Mouse (Mus musculus) layer of hippocampus, postnatal 14 days (tissue): ENCODE results near the gene Apoc4. TPM values are rescaled to one million over a fixed set of nuclear protein-coding genes. Genes with fewer than 3 reads are reported as not detected.

ENCODE experiments used
- DNase-seq, 2 experiments: peaks; one replicate each; pipeline ENCODE4 v3.0.0; 2021 to 2022; ENCODE audit warnings: low spot score in 2 of 2, mixed read lengths in 1 of 2
- total RNA-seq, 2 experiments: library from RNA; stranded (reverse); gene quantifications; 2 replicates each; pipeline ENCODE4 v1.2.3; 2021

The Apoc4 gene
- total RNA-seq, 2 experiments from 2014 or later, result not detected

- no peak for DNase-seq
These were observed 49.0 kb downstream of the Apoc4 start for GRCm38 (mm10) chr7:19632275-19632674.

GRCm38 (mm10) chr7:19629361-19629734 is 51.9 kb downstream of the Apoc4 start, which contains the start of gene Relb:
Gene Relb (minus strand): TSS chr7:19629438.
- DNase-seq, result peak; percentile 85 to 92

DNA sequence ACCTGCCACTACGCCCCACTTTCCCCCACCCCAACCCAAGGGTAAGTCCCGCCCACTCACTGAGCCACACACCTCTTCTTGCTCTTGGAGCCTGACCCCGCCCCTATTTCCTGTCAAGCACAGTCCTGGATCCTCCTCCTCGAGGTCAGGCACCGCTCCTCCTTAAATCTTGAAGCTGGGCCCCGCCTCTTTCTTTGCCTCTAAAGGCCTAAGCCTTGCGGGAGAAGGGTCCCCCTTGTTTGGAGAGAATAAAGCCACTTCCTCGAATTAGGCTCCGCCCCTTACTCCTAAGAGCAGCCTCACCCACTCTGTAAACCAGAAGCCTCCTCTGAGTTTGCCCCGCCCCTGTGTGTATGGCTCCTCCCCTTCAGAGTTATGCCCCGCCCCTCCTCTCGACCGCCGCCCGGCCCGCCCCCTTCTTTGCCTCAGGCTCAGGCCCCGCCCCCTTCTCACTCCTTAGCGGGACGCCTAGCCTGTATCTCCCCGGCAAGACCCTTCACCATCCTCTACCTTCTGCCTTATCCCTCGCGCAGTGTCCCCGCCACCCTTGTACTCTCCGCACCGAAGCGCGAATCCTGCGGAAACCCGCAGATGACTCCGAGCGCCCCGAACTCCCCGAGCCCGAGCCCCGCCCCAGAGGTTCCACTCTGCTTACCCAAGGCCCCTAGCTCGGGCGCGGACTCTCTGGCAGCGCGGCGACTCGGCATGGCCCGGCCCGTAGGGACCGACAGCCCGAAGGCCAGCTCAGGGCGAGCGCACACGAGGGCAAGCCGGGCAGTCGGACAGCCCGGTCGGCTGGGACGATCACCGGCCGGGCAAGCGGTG is 52.5 kb downstream of the Apoc4 start:
- DNase-seq, result peak; percentile 86 to 91

DNA sequence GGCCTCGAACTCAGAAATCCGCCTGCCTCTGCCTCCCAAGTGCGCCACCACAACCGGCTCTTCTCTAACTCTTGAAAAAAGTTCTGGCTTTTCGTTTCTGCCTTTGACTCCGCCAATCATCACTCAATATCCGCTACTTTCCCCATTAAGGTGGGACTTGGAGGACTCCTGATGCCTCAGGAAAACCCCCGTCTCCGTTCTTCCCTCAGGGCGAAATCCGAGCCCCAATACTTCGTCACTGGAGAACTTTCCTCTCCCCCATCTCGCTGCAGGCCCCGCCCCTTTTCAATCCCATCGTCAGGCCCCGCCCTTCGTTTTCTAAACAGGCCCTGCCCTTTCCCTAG is 53.1 kb downstream of the Apoc4 start:
- DNase-seq, result no peak

Other genes starting within 250 kb of the Apoc4 start
- 100 to 1,000 TPM; 114 to 119 TPM for gene Mark4, start 222.7 kb downstream of the Apoc4 start, total RNA-seq
- gene Exoc3l2, start 218.1 kb downstream of the Apoc4 start, total RNA-seq, result 1 to 10 TPM in 1 of 2 experiments, under 1 TPM in 1; 0.91 to 1.0 TPM
- 1 to 10 TPM; 6.4 to 7.0 TPM for gene Bloc1s3, start 173.1 kb downstream of the Apoc4 start, total RNA-seq
- gene Trappc6a, start 173.1 kb downstream of the Apoc4 start, total RNA-seq, result 10 to 100 TPM; 23.0 to 24.2 TPM
- gene Nkpd1, start 163.6 kb downstream of the Apoc4 start, total RNA-seq, result under 1 TPM; 0.48 to 0.69 TPM
- 10 to 100 TPM; 88.3 to 91.7 TPM for gene Ppp1r37, start 118.4 kb downstream of the Apoc4 start, total RNA-seq
- under 1 TPM in 1 of 2 experiments, not detected in 1; 0.53 TPM for gene Zfp296, start 104.2 kb downstream of the Apoc4 start, total RNA-seq
- gene Gemin7, start 103.9 kb downstream of the Apoc4 start, total RNA-seq, result 10 to 100 TPM; 39.8 to 43.3 TPM
- gene Clasrp, start 77.0 kb downstream of the Apoc4 start, total RNA-seq, result 10 to 100 TPM; 85.8 to 95.0 TPM
- 10 to 100 TPM in 1 of 2 experiments, 1 to 10 TPM in 1; 9.9 to 10.5 TPM for gene Relb, start 52.0 kb downstream of the Apoc4 start, total RNA-seq
- 100 to 1,000 TPM; 151 to 160 TPM for gene Clptm1, start 16.4 kb downstream of the Apoc4 start, total RNA-seq
- gene Apoc2, start 3.5 kb downstream of the Apoc4 start, total RNA-seq, result not detected
- gene Gm44805, start 56 bp downstream of the Apoc4 start, total RNA-seq, result not detected
- gene Apoc1, start 11.2 kb upstream of the Apoc4 start, total RNA-seq, result 1 to 10 TPM; 6.1 to 6.8 TPM
- gene Apoe, start 17.7 kb upstream of the Apoc4 start, total RNA-seq, result 1,000 to 10,000 TPM; 2,679 to 2,697 TPM
- gene Tomm40, start 34.0 kb upstream of the Apoc4 start, total RNA-seq, result 100 to 1,000 TPM; 105 to 115 TPM
- 10 to 100 TPM; 11.6 to 12.7 TPM for gene Nectin2, start 69.0 kb upstream of the Apoc4 start, total RNA-seq
- 10 to 100 TPM in 1 of 2 experiments, 1 to 10 TPM in 1; 8.8 to 14.0 TPM for gene Bcam, start 89.5 kb upstream of the Apoc4 start, total RNA-seq
- not detected for gene Cblc, start 115.3 kb upstream of the Apoc4 start, total RNA-seq
- under 1 TPM; 0.38 to 0.78 TPM for gene Bcl3, start 141.3 kb upstream of the Apoc4 start, total RNA-seq
- 1 to 10 TPM; 3.0 to 3.3 TPM for gene Gm19345, start 170.5 kb upstream of the Apoc4 start, total RNA-seq
- not detected for gene Ceacam16, start 179.8 kb upstream of the Apoc4 start, total RNA-seq
- gene Ceacam19, start 206.5 kb upstream of the Apoc4 start, total RNA-seq, result not detected
- 10 to 100 TPM; 10.4 to 11.3 TPM for gene Pvr, start 239.7 kb upstream of the Apoc4 start, total RNA-seq